Mouse (Mus musculus) ES-E14 (cell line): ENCODE measurements around the gene Fbxo21.

Experiments
- CHD2 ChIP-seq: IDR thresholded peaks from 2 replicates; pipeline ENCODE4 v1.6.1; 2014; ENCODE audit warnings: mild to moderate bottlenecking, low read depth, low read length, inconsistent platforms
- MAFK ChIP-seq: IDR thresholded peaks from 2 replicates; pipeline ENCODE4 v1.6.1; 2014; ENCODE audit warnings: mild to moderate bottlenecking, low read depth, low read length, inconsistent platforms; ENCODE audit not compliant: insufficient read depth
- ZC3H11A ChIP-seq: IDR thresholded peaks from 2 replicates; pipeline ENCODE4 v1.6.1; 2012; ENCODE audit warnings: low read depth, mild to moderate bottlenecking, inconsistent platforms, low read length, borderline replicate concordance

DNA sequence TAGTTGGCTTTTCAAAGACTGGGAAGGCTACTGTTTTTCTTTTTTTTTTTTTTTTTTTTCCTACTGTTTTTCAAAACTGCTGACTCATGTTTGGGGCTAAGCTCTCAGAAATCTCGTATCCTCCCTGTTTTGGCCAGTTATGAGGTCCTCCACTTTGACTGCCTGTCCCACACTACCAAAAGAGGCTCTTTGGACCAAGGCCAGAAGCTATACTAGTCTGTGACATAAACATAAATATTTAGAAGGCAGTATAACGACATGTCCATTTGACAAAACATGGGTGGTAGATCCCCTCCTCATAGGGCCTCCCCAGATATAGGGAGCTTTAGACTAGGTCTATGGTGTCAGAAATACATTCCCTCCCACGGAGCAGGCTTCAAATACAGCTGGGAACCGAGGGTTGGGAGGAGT lies 8.9 kb upstream of the Fbxo21 start:
- TF ChIP-seq CHD2 (no peak), MAFK (peak; percentile 80), ZC3H11A (no peak)
